Mouse (Mus musculus) limb, embryonic 14.5 days (tissue): ENCODE measurements around the gene Tmem19. TPM values are rescaled to one million over a fixed set of nuclear protein-coding genes. Genes with fewer than 3 reads are reported as not detected.

ENCODE experiments used
- ATAC-seq: fragments of 200-750 bp; cut with Nextera tagmentation; 2 replicates; pipeline ENCODE4 v1.8.0; 2017; ENCODE audit warnings: low read depth, moderate number of reproducible peaks, moderate TSS enrichment; ENCODE audit not compliant: low FRiP score
- DNase-seq: peaks from one replicate; pipeline ENCODE4 v3.0.0-alpha.2; 2015; ENCODE audit warnings: low spot score
- H3K27ac ChIP-seq: fragments of 300-500 bp; sonication (generic); replicated peaks from 2 replicates; pipeline ENCODE4 v1.5.1; 2014; ENCODE audit warnings: low read depth, mild to moderate bottlenecking, low read length, moderate library complexity, mixed read lengths
- H3K27me3 ChIP-seq: fragments of 300-500 bp; sonication (generic); 2 replicates; pipeline ENCODE4 v1.6.1; 2014; ENCODE audit warnings: low read length, mixed read lengths; ENCODE audit not compliant: control insufficient read depth, insufficient read depth
- H3K36me3 ChIP-seq: fragments of 300-500 bp; sonication (generic); 2 replicates; pipeline ENCODE4 v1.6.1; 2014; ENCODE audit warnings: mild to moderate bottlenecking, low read length, moderate library complexity, mixed read lengths; ENCODE audit not compliant: control insufficient read depth, insufficient read depth
- H3K4me1 ChIP-seq: fragments of 300-500 bp; sonication (generic); 2 replicates; pipeline ENCODE4 v1.6.1; 2014; ENCODE audit warnings: antibody characterized with exemption, low read length, mixed read lengths; ENCODE audit not compliant: control insufficient read depth, insufficient read depth
- H3K4me2 ChIP-seq: fragments of 300-500 bp; sonication (generic); replicated peaks from 2 replicates; pipeline ENCODE4 v1.6.1; 2014; ENCODE audit warnings: low read depth, mild to moderate bottlenecking, low read length, moderate library complexity; ENCODE audit not compliant: severe bottlenecking
- H3K4me3 ChIP-seq: fragments of 300-500 bp; sonication (generic); replicated peaks from 2 replicates; pipeline ENCODE4 v1.5.1; 2014; ENCODE audit warnings: low read length
- H3K9ac ChIP-seq: fragments of 300-500 bp; sonication (generic); 2 replicates; pipeline ENCODE4 v1.6.1; 2014; ENCODE audit warnings: mild to moderate bottlenecking, low read depth, low read length, moderate library complexity; ENCODE audit not compliant: severe bottlenecking
- H3K9me3 ChIP-seq: fragments of 300-500 bp; sonication (generic); 2 replicates; pipeline ENCODE4 v1.6.1; 2016; ENCODE audit warnings: low read length; ENCODE audit not compliant: control insufficient read depth
- POLR2A ChIP-seq: fragments of 200-500 bp; IDR thresholded peaks from 2 replicates; pipeline ENCODE4 v1.8.0; 2012; ENCODE audit warnings: inconsistent platforms, mild to moderate bottlenecking, moderate library complexity, borderline replicate concordance; ENCODE audit not compliant: insufficient read depth, insufficient read length; ENCODE audit errors: extremely low read depth
- WGBS: fragments of 180-500 bp; shearing (Covaris S2); extraction: QIAGEN DNeasy Blood & Tissue Kit; methylation state at CpG from one replicate; pipeline ENCODE4 v1.1.7; 2014; 5-methylcytosine and 5-hydroxymethylcytosine counted together
- polyA plus RNA-seq, 2 experiments: library from polyadenylated mRNA; depleted of rRNA in 1 of 2; stranded (reverse) in 1 of 2; unstranded in 1 of 2; fragments of >200 nt; fragmentation: Nextera tagmentation in 1 of 2; extraction: Ambion mirVana in 1 of 2; gene quantifications; 2 replicates each; pipeline versions ENCODE4 v1.2.1 to v1.2.3; 2012 to 2014

The Tmem19 gene
- polyA plus RNA-seq, 2 experiments = 18.2 to 26.4 TPM

GRCm38 (mm10) chr10:115333528-115333927, 28.8 kb downstream of the Tmem19 start:
- Histone ChIP-seq H3K27ac (no peak overlapping the region), H3K4me2 (no peak overlapping the region), H3K9me3 (no peaks in the 10 kb centered on the region), H3K9ac (no peak overlapping the region), H3K4me3 (no peak overlapping the region), H3K27me3 (no peaks in the 10 kb centered on the region), H3K4me1 (no peaks in the 10 kb centered on the region), H3K36me3 (no peaks in the 10 kb centered on the region; the same call in 1 of the 2 replicates)
- ATAC-seq = no peak
- DNase-seq = no peak
- no peak for TF ChIP-seq POLR2A
- WGBS = 82% methylated on average over 9 of the region's 9 CpGs

GRCm38 (mm10) chr10:115332997-115333396, 29.3 kb downstream of the Tmem19 start:
- H3K4me3 ChIP-seq = no peak overlapping the region
- 76% methylated on average over 4 of the region's 4 CpGs for WGBS
- H3K27me3 ChIP-seq = no peaks in the 10 kb centered on the region
- TF ChIP-seq POLR2A = no peak
- H3K4me2 ChIP-seq = no peak overlapping the region
- no peaks in the 10 kb centered on the region for H3K36me3 ChIP-seq
- no peaks in the 10 kb centered on the region for H3K4me1 ChIP-seq
- H3K9ac ChIP-seq = no peak overlapping the region
- no peak overlapping the region for H3K27ac ChIP-seq
- ATAC-seq (no peak), DNase-seq (no peak)
- H3K9me3 ChIP-seq = no peaks in the 10 kb centered on the region

DNA sequence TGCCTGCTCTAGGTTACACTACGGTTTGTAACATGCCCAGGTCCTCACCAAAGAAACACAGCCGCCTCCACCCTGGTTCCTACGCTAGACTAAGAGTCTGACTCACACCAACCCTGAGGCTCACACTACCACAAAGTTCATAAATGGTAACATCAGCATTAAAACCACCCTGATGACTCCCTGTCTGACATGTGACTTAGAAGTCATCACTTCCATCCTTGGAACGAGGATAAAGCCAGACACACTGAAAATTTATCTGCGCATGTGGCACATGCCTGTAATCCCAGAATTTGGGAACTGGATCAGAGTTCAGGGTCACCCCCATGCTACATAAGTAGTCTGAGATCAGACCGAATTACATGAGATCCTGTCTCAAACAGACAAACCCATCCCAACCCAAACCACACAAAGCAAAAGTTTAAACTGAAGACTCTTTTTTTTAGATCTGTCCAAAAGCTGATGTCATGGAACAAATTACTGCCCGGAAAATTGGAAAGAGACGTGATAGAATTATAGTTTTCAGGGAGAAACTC, 29.8 kb downstream of the Tmem19 start:
- WGBS = 79% methylated on average over 8 of the region's 8 CpGs
- no peak overlapping the region for H3K4me3 ChIP-seq
- H3K27ac ChIP-seq = no peak overlapping the region
- H3K9ac ChIP-seq = no peak overlapping the region
- H3K4me1 ChIP-seq = no peaks in the 10 kb centered on the region
- no peak overlapping the region for H3K4me2 ChIP-seq
- no peaks in the 10 kb centered on the region for H3K27me3 ChIP-seq
- no peak for DNase-seq
- no peak for TF ChIP-seq POLR2A
- ATAC-seq = no peak
- H3K36me3 ChIP-seq = no peaks in the 10 kb centered on the region
- no peaks in the 10 kb centered on the region for H3K9me3 ChIP-seq

GRCm38 (mm10) chr10:115329010-115329530, 33.2 kb downstream of the Tmem19 start:
- Histone ChIP-seq H3K4me3 (no peak overlapping the region), H3K9ac (no peak overlapping the region), H3K4me2 (no peak overlapping the region), H3K4me1 (no peaks in the 10 kb centered on the region), H3K36me3 (no peaks in the 10 kb centered on the region), H3K9me3 (no peaks in the 10 kb centered on the region), H3K27ac (no peak overlapping the region), H3K27me3 (no peaks in the 10 kb centered on the region)
- TF ChIP-seq POLR2A = no peak
- DNase-seq (no peak), ATAC-seq (no peak)
- WGBS = 81% methylated on average over 3 of the region's 3 CpGs

DNA sequence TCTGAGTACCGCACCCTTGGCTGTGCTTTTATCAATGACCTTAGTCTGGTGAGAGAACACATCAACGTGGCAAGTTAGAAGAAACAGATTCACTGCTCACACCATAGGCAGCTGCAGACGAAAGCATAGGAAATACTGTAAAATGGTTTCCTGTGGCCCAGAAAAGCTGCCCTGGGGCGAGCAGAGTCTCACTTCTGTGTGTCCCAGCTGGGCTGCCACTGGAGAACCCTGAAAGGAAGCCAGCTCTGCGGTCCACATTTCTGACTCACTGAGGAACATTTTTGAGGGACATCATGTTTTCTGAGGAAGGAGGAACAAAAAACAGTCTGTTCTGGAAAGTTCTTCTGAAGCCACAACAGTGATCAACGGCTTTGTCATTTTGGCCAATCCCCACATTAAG, 33.8 kb downstream of the Tmem19 start:
- Histone ChIP-seq H3K9ac (no peak overlapping the region), H3K4me3 (no peak overlapping the region), H3K36me3 (no peaks in the 10 kb centered on the region), H3K27me3 (no peaks in the 10 kb centered on the region), H3K4me1 (no peaks in the 10 kb centered on the region), H3K27ac (no peak overlapping the region), H3K4me2 (no peak overlapping the region), H3K9me3 (no peaks in the 10 kb centered on the region)
- 48% methylated on average over 6 of the region's 6 CpGs for WGBS
- ATAC-seq (no peak), DNase-seq (no peak)
- TF ChIP-seq POLR2A = no peak
